Mouse (Mus musculus) T-helper 1 cell (primary cell): ENCODE measurements around the gene Eif1b.

ENCODE experiments used
- in situ Hi-C: fragments of 300-600 bp; cut with MboI, MseI; formaldehyde crosslinking; loops from one replicate; pipeline ENCODE4 v1.15.1; 2025; ENCODE audit warnings: high pct_unique_total_duplicates

The Eif1b gene

DNA sequence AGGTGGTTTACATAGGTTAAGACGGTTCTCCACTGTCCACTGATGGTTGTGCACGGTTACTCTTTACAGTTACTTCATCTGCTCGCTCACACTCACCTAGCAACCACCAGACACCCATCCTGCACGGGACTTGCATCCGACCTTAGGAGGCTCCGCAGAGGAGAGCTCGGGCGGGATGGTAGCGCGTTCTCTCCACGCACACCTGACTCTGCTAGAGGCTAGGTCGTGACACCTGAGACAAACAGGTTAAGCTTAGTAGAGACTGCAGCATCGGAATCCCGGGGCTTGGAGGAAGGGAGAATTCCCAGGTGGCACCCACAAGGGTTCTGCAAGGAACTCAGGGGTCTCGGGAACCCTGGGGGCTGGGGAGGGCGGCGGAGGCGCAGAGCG lies at the start of gene Eif1b:
Eif1b (plus strand) TSS at position 223 of the 390 bp plus-strand sequence.
- in situ Hi-C loops = no loop called here

DNA sequence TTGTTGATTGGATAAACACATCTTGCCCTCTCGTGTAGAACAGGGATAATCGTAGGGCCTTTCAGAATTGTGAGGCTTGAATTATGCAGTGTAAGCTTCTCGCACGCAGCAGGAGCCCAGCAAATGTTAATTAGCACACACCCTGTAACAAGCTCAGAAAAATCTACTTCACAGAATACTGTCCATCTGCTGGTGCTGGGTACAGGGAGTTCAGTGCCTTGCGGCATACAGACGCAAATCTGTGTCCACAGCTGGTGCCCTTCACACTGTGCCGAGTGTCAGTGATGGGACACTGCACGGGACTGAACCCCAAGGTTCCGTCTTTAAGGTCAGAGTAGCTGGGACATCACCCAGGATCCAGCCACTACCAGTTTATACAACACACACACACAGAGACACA lies 47.4 kb upstream of the Eif1b start:
- in situ Hi-C loops = no loop called here

- in situ Hi-C loops = no loop called here
These were observed 42.2 kb upstream of the Eif1b start for GRCm38 (mm10) chr9:120449696-120450329.

DNA sequence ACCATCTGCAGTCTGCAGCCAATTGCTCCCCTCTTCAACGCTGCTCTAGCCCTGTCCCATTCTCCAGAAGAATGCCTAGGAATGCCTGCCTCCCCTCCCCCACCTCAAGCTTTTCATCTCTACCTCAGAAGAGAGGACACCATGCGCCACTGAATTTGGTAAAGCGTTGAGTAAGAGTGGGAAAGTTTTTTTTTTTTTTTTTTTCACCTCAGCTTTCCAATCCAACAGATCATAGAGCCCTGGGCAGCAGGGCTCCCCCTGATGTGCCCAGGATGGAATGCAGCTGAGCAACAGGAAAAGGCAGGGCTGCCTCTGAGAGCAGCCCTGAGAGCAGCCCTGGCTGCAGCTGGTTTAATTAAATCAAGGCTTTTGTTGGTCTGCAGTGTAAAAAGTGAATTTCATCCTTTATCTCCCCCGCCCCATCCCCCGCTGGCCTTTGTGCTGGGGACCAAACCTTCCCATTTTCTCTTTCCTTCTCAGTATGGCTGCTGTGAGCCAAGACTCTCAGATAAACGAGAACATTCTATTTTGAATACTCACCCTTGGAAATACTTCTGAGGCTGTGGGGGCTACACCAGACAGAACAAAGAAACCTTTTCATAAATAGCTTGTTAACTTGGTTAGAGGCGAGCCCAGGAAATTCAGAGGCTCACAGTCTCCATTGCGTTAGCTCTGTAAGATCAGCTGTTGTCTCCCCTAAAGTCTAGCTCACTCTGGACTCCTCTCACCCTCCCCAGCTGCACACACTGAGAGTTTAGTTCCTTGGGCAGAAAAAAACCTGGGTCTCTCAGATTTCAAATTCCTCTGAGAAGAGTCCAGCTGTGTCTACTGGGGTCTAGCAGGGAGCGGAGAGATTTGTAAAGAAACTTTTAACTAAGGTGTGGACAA lies 36.0 kb upstream of the Eif1b start:
- in situ Hi-C loops = no loop called here

DNA sequence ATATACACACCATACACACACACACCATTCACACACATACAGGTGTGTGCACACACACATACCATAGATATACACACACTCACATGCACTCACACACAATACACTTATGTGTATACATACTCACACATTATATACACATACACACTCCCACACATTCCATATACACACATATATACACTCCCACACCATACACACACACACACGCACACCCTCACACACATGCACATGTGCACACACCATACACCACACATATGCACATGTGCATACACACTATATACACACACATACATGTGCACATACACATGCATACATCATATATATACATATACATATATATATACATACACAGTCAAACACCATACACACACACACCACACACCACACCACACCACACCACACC lies 21.6 kb upstream of the Eif1b start:
- in situ Hi-C loops = no loop called here

GRCm38 (mm10) chr9:120481644-120482043 lies 10.4 kb upstream of the Eif1b start:
- in situ Hi-C loops = loop anchor here (10.0 kb wide), 1 partner anchor 47 kb away; no protein-coding TSS in a partner anchor

GRCm38 (mm10) chr9:120482382-120482781 lies 9.7 kb upstream of the Eif1b start:
- in situ Hi-C loops = loop anchor here (10.0 kb wide), 1 partner anchor 48 kb away; no protein-coding TSS in a partner anchor

- in situ Hi-C loops = loop anchor here (10.0 kb wide), 1 partner anchor 48 kb away; no protein-coding TSS in a partner anchor
These were observed 8.9 kb upstream of the Eif1b start for GRCm38 (mm10) chr9:120483101-120483500.

- in situ Hi-C loops = loop anchor here (10.0 kb wide), 1 partner anchor 52 kb away; no protein-coding TSS in a partner anchor
These were observed 5.0 kb upstream of the Eif1b start for GRCm38 (mm10) chr9:120487076-120487475.

DNA sequence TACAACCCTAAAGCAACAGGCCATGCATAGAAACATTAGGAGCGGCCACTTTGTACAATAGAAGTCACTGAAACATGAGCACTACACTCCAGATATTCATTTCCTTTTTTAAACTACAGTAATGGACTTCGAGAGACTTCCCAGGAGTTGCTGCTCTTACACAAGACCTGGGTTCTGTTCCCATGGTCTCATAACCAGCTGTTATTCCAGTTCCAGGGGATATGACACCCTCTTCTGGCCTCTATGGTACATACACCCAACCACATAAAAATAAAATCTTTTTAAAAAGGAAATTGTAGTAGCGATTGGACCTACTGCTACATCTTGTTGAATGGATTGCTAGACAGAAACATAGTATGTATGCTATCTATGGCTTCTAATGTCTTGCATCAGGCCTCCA lies 523 bp upstream of the Eif1b start:
- in situ Hi-C loops = no loop called here

- in situ Hi-C loops = no loop called here
These were observed 644 bp downstream of the Eif1b start for GRCm38 (mm10) chr9:120492400-120493351.

DNA sequence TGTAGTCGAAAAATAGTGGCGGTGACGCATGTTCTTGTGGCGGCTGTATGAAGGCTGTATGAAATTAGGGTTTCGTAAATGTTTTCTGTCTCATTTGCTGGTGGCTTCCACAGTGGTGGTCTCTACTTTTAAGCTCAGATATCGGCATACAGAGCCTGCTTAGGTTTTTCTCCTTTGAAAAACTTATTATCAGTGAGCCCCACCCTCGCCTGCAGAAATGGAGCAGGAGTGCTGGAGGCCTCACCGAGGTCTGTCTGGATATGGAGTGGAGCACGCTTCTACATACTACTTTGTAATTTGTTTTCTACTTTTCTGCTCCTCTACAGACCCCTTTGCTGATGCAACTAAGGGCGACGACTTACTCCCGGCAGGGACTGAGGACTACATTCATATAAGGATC lies 1.7 kb downstream of the Eif1b start:
- in situ Hi-C loops = no loop called here

DNA sequence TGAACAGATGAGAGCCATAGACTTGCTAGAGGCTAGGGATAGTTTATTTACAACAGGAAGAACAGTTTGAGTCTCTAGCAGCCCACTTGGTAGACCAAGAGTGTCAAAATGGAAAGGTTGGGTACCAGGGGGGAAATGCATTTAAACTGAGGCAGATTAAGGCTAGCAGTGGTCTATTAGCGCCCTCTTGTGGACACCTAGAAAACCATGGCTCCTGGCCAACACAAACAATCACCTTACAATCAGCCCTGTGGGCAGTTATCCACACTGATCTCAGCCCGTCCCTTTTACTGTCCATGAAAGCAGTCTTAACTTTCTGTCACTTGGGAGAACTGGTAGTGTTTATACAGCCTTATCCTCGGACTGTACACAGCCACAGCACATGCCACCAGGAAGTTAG lies 4.7 kb downstream of the Eif1b start:
- in situ Hi-C loops = no loop called here

- in situ Hi-C loops = no loop called here
These were observed 6.0 kb downstream of the Eif1b start for GRCm38 (mm10) chr9:120497983-120498382.

DNA sequence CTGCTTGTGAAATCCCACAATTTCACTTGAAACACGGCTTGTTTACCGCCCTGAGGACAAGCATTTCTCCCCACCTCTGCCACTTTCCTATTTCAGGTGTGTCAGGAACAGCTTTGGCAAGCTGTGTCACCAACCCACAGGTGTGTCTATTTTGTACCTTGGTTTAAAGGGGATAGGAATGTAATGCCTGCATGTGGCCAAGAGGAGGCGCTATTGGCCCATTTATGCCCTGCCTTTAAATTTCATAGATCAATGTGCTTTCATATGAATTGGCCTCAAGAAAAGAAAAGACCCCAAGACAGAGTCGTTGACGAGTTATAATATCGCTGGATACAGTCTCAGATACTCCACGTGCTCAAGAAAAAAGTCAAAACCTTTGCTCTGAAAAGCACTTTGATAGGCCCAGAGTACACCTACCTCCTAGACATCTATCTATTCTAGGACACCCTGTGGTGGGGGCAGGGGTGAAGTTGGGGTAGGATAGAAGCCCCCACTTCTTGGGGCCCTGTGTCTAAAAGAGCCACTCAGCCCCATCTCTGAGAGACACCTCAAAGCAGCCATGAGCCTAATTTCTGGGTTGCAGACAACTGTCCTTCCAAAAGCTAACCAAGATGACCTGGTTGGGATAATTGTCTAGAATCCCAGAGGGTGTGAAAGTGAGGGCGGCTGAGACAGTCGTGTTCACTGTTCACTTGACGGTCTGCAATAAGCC lies 9.3 kb downstream of the Eif1b start:
- in situ Hi-C loops = loop anchor here (5.0 kb wide), 2 partner anchors 66 to 91 kb away; no protein-coding TSS in a partner anchor

GRCm38 (mm10) chr9:120502013-120502412 lies 10.0 kb downstream of the Eif1b start:
- in situ Hi-C loops = loop anchor here (5.0 kb wide), 2 partner anchors 65 to 90 kb away; no protein-coding TSS in a partner anchor

GRCm38 (mm10) chr9:120504423-120504822 lies 12.4 kb downstream of the Eif1b start:
- in situ Hi-C loops = loop anchor here (5.0 kb wide), 2 partner anchors 63 to 88 kb away; no protein-coding TSS in a partner anchor

DNA sequence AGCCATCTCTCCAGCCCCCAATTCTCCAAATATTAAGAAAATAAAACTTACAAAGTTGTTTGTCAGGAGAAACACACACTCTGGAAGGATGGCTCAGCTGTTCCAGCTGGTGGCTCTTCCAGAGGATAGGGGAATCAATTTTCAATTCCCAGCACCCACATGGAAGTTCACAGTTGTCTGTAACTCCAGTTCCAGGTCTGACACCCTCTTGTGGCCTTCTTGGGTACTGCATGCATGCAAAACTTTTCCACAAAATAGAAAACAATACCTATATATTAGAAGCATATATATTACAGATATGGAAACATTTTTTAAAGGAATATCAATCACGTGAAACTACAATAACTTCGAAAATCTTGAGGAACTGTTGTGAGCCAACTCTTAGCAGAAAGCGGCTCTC lies 19.7 kb downstream of the Eif1b start:
- in situ Hi-C loops = no loop called here

DNA sequence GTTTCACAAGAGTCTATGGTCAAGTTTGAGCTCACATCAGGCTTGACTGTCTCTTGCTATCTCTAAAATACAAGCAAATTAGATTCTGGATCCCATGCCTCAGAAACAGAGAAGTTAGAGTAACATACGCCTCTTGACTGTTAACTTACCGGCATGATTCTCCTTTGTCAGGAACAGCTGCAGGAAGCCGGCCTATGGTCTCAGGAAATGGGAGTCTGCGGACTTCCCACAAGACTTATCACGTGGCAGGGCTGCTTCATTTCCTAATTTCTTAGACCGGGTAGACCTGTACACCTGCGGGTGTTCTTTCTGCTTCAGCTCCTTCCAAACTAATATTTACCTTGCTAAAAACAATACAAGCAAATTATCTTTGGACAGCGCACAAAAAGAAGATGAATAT lies 24.7 kb downstream of the Eif1b start:
- in situ Hi-C loops = no loop called here

DNA sequence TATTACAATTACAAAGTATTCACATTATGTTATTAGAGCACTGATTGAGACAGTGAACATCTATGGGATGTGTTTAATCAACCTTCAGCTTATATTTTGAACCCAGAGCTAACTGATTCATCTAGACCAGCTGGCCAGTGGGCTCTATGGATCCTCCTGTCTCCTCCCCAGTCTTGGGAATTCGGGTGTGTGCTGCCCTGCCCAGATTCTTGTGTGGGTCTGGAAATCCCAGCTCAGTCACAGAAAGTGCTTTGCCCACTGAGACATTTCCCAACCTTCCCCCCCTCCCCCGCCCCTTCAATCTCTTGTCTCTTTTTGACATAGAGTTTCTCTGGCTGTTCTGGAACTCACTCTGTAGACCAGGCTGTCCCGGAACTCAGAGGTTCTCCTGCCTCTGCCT lies 26.9 kb downstream of the Eif1b start:
- in situ Hi-C loops = no loop called here
